ENCODE assay signal across 8 mouse cellular contexts in the genomic region with DNA sequence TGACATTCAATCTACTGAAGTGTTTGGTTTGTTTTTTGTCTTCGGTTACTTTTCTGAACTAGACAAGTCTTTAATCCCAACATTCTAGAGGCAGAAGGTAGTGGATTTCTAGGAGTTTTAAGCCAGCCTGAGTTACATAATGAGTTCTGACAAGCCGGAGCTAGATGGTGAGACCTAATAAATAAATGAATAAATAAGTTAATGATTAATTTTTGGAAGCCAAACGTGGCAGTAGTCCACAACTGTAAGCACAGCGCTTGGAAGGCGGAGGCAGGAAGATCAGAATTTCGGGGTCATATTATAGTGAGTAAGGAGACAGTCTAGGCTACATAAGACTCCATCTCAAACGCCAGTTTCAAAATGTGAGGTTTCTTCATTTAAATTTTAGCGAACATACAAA. TPM values are rescaled to one million over a fixed set of nuclear protein-coding genes. Genes with fewer than 3 reads are reported as not detected.
DNase-seq lines count a peak whose midpoint lies in the region; ATAC-seq and TF ChIP-seq lines count a peak whose summit lies in the region.

No protein-coding gene starts in this region.

- ATAC-seq in hindbrain, embryonic 16.5 days, result no peak
- no peak for ATAC-seq in liver, embryonic 13.5 days (ENCODE audit: low read depth)
- ATAC-seq in granulocyte monocyte progenitor cell, adult 5-6 weeks (replicated peaks; ENCODE audit: poor library complexity, severe bottlenecking), result no peak

- no peaks in the 10 kb centered on the region for H3K27me3 ChIP-seq in testis, adult 2 months (ENCODE audit: control insufficient read depth, insufficient read depth, low read length)
- no peaks in the 10 kb centered on the region; the same call in 1 of the 2 replicates for H3K27me3 ChIP-seq in hindbrain, embryonic 16.5 days (replicated peaks; ENCODE audit: control insufficient read depth, insufficient read depth, low read length)
- H3K27me3 ChIP-seq in liver, embryonic 13.5 days, result no peaks in the 10 kb centered on the region

- no peak for DNase-seq in testis, postnatal 14 days (ENCODE audit: low spot score)
- no peak for DNase-seq in liver, embryonic 13.5 days
- no peak for DNase-seq in spleen, postnatal 36 days (ENCODE audit: low spot score in 2 of 2)
- no peak for DNase-seq in Muller cell, postnatal 12 days (ENCODE audit: inconsistent ontology term)
- DNase-seq in spleen, postnatal 4 days (ENCODE audit: low spot score in 2 of 2), result no peak

- WGBS in hindbrain, embryonic 16.5 days, result 66% methylated on average over 8 of the region's 8 CpGs
- WGBS in liver, embryonic 13.5 days (ENCODE audit: insufficient replicate concordance), result 57% methylated on average over 8 of the region's 8 CpGs

- H3K4me1 ChIP-seq in testis, adult 2 months (ENCODE audit: control insufficient read depth, insufficient read depth, low read length), result peaks cover 4% of the 10 kb centered on the region
- no peaks in the 10 kb centered on the region; the same call in 1 of the 2 replicates for H3K4me1 ChIP-seq in hindbrain, embryonic 16.5 days (ENCODE audit: control insufficient read depth, insufficient read depth, low read depth, low read length)
- H3K4me1 ChIP-seq in liver, embryonic 13.5 days (replicated peaks), result peaks cover 13% of the 10 kb centered on the region

- no peak for TF ChIP-seq POLR2A in testis, adult 2 months (IDR thresholded peaks at IDR 0.05; ENCODE audit: control insufficient read depth, low read depth, low read length)

- H3K4me3 ChIP-seq in testis, adult 2 months (ENCODE audit: control insufficient read depth, low read depth, low read length), result peak overlapping the region; percentile 76
- H3K4me3 ChIP-seq in hindbrain, embryonic 16.5 days (ENCODE audit: low read length), result peak overlapping the region; percentile 57
- H3K4me3 ChIP-seq in liver, embryonic 13.5 days (replicated peaks), result peak overlapping the region; percentile 56

- H3K9me3 ChIP-seq in hindbrain, embryonic 16.5 days (ENCODE audit: control insufficient read depth, low read length), result no peaks in the 10 kb centered on the region
- H3K9me3 ChIP-seq in liver, embryonic 13.5 days (replicated peaks), result no peaks in the 10 kb centered on the region

- no peak overlapping the region; the same call in 1 of the 2 replicates for H3K9ac ChIP-seq in hindbrain, embryonic 16.5 days (ENCODE audit: low read depth, low read length)
- H3K9ac ChIP-seq in liver, embryonic 13.5 days, result no peak overlapping the region

- H3K27ac ChIP-seq in testis, adult 2 months (ENCODE audit: control insufficient read depth, insufficient read depth, low read depth, low read length), result peak overlapping the region; percentile 82; the same call in 1 of the 2 replicates
- no peak overlapping the region for H3K27ac ChIP-seq in hindbrain, embryonic 16.5 days (ENCODE audit: low read depth, low read length)
- H3K27ac ChIP-seq in liver, embryonic 13.5 days, result no peak overlapping the region

- no peak for TF ChIP-seq CTCF in testis, adult 2 months (IDR thresholded peaks at IDR 0.05; ENCODE audit: control insufficient read depth, insufficient read depth, insufficient replicate concordance, low read depth, low read length)

- peak overlapping the region; percentile 93 for H3K4me2 ChIP-seq in hindbrain, embryonic 16.5 days (ENCODE audit: low read length)
- peak overlapping the region; percentile 80 for H3K4me2 ChIP-seq in liver, embryonic 13.5 days

- no peaks in the 10 kb centered on the region for H3K36me3 ChIP-seq in testis, adult 2 months (ENCODE audit: control insufficient read depth, insufficient read depth, low read length)
- H3K36me3 ChIP-seq in hindbrain, embryonic 16.5 days (ENCODE audit: control insufficient read depth, insufficient read depth, low read length), result no peaks in the 10 kb centered on the region
- H3K36me3 ChIP-seq in liver, embryonic 13.5 days, result no peaks in the 10 kb centered on the region

RNA-seq across cellular contexts. Expression of a gene that starts 17.9 kb away (rescaled TPM):
- polyA plus RNA-seq in testis, adult 2 months (2012; rRNA removed), result 43.5 and 45.7 TPM in 2 replicates
- polyA plus RNA-seq in hindbrain, embryonic 16.5 days (2015; fragmentation: Nextera tagmentation; extraction: Ambion mirVana), result 28.5 and 33.9 TPM in 2 replicates
- polyA plus RNA-seq in liver, embryonic 13.5 days (2015; fragmentation: Nextera tagmentation; extraction: Ambion mirVana), result 7.2 and 8.5 TPM in 2 replicates
- 44.8 and 74.9 TPM in 2 replicates for total RNA-seq in granulocyte monocyte progenitor cell, adult 5-6 weeks (2014; fragmentation: Nextera tagmentation)
- 43.8 and 44.8 TPM in 2 replicates for total RNA-seq in granulocyte monocyte progenitor cell, adult 5-6 weeks (2017)
